Mouse (Mus musculus) kidney, adult 10 weeks (tissue): ENCODE measurements around the gene Lefty2. TPM values are rescaled to one million over a fixed set of nuclear protein-coding genes. Genes with fewer than 3 reads are reported as not detected.

Experiments used
- polyA plus RNA-seq: library from polyadenylated mRNA; stranded (reverse); fragments of 350-450 nt; fragmentation: Illumina TruSeq; extraction: RNeasy Lipid Tissue Mini Kit (QIAGEN cat#74804); gene quantifications from one replicate; pipeline ENCODE4 v1.2.3, GENCODE M21; 2014; ENCODE audit warnings: low read depth, low replicate concordance

Lefty2 gene
- polyA plus RNA-seq, result not detected

GRCm38 (mm10) chr1:180892808-180893207, at the start of gene Lefty2:
Gene Lefty2, plus strand, starts transcription at chr1:180893108.

DNA sequence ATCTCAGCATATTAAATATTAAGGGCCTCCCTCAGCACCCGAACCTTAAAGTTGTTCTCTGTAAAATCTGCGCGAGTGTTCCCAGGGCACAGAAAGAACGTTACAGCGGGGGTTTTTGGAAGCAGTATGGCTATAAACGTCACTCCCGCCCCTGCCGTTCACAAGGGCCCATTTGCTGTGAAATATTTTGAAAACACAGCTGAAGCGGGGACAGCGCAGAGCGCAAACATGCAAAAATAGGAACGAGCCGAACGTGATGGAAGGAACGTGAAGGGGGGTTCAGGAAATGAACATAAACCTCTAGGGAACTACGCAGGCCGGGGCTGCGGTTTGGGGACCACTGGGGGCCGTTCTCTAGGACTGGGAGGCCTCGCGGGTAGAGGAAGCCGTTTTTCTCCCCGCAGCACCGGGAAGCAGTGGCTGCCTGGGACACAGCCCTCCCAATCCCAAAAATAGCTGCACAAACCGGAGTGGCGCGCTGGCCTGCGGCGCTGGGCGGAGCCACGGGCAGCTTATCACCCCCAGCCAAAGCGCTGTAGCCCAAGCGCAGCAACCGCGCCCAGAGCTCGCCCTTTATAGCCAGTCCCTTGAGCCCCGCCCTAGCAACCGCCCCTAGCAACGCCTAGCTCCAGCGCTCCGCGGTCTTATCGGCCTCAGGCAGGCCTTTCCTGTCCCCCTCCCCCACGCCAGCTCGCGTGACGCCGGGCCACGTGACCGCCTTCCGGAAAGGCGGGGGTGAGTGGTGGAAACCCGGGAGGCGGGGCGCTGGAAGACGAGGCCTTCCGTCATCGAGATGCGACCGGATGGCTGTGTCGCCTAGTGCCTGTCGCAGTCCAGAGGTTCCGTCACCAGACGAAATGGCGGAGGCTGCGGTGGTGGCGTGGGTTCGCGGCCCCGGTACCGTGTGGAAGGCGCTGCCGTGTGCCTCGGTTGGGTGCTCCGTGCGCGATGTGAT, 42.3 kb upstream of the Lefty2 start, which contains the start of gene Sde2:
Gene Sde2, plus strand, starts transcription at position 812 of the 955 bp plus-strand sequence.

GRCm38 (mm10) chr1:180904039-180904814, 11.3 kb downstream of the Lefty2 start, which contains the start of gene Pycr2:
Gene Pycr2, plus strand, starts transcription at chr1:180904293.

DNA sequence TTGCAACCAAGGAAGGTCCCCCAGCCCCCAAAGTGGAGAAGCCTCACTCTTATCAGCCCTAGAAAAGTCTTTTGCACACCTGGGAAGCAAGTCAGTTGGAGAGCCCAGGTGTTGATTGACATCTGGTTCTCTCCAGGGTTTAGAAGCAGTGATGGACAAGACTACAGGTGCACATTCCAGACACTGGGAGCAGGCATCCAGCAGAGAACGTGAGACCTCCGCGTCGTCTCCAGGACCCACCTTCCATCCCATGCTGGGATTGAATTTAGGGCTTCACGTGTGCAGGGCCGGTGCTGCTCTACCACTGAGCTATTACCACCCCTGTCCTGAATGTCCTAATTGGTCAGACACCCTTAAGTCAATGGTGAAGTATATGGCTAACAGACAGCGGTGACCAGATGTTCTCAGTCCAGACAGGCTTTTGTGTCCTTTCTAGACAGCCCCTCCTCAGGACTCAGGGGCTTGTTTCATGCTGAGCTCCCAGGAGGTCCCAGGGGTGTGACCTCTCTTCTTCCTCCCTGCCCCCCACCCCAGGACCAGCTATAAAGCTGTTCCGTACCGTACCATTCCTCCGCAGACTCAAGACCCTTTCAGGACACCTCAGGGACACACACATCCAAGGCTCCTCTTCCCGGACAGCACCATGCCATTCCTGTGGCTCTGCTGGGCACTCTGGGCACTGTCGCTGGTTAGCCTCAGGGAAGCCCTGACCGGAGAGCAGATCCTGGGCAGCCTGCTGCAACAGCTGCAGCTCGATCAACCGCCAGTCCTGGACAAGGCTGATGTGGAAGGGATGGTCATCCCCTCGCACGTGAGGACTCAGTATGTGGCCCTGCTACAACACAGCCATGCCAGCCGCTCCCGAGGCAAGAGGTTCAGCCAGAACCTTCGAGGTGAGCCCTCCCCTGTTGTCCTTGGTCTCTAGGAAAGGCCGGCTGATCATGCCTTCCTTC, 41.8 kb downstream of the Lefty2 start, which contains the start of gene Lefty1:
Gene Lefty1, plus strand, starts transcription at position 556 of the 953 bp plus-strand sequence.

DNA sequence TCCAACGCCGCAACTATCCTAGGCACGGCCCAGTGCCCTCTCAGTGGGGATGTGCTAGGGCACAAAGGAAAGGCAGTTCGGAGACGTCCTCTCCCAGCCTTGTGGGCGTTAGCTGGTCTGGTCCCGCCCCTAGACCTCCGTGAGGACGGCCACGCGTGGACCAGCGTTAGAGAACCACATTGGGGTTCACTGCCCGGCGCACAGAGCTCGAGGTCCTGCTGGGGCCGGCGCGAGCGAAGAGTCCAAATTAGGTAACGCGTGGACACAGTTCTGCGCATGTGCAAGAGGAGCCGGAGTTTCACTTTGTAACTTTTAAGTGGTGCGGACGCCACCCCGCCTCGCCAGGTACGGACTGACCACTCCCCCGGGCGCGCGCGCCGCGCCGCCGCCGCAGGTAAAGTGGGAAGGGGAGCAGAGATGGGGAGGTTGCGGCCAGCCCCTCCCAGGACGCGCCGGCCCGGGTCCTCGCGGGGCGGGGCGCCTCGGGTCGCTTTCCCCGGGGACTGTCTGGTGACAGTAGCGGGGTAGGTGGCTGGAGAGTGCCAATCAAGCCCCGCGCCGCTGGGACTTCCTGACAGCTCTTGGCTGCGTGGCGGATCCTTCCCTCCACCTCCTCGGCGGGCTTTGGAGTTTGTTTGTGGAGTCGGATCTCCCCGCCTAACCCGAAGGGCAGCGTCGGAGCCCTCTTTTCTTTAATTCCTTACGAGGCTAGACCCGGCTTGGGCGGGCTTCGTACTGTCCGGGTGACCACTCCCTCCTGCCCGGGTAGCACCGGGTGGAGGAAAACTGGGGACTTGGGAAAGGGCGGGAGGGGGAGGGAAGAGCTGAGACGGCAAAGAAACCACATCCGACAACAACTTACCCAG, 49.5 kb downstream of the Lefty2 start, which contains the start of gene Tmem63a:
Gene Tmem63a, plus strand, starts transcription at position 179 of the 866 bp plus-strand sequence.

Other genes starting within 250 kb of the Lefty2 start
- gene Mixl1, start 196.1 kb upstream of the Lefty2 start, polyA plus RNA-seq, result not detected
- gene Acbd3, start 167.1 kb upstream of the Lefty2 start, polyA plus RNA-seq, result 48.2 TPM
- 991 TPM for gene H3f3a, start 79.2 kb upstream of the Lefty2 start, polyA plus RNA-seq
- 14.3 TPM for gene Sde2, start 42.0 kb upstream of the Lefty2 start, polyA plus RNA-seq
- gene Pycr2, start 11.2 kb downstream of the Lefty2 start, polyA plus RNA-seq, result 2.0 TPM
- 0.36 TPM for gene Lefty1, start 41.9 kb downstream of the Lefty2 start, polyA plus RNA-seq
- 1.7 TPM for gene Tmem63a, start 49.2 kb downstream of the Lefty2 start, polyA plus RNA-seq
- gene Ephx1, start 127.8 kb downstream of the Lefty2 start, polyA plus RNA-seq, result 22.0 TPM
- 0.36 TPM for gene 9130409I23Rik, start 158.1 kb downstream of the Lefty2 start, polyA plus RNA-seq